ENCODE assay signal across 15 mouse cellular contexts in the genomic region with DNA sequence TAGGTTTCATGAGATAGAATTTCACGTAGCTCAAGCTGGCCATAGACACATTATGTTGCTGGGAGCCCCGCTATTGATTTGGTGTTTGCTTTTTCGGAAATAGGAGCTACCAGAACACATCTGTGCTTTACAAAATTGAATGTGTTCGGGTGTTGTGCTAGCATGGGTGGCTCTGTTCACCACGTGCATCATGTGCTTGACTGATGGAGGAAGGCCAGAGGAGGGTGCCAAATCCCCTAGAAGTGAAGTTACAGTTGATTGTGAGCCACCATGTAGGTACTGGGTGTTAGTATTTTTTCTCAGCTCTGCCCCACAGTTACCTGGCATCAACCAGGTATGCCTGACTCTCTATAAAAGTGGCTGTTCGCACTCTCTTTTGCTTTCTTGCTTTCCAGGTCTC. TPM values are rescaled to one million over a fixed set of nuclear protein-coding genes. Genes with fewer than 3 reads are reported as not detected.
DNase-seq lines count a peak whose midpoint lies in the region; ATAC-seq and TF ChIP-seq lines count a peak whose summit lies in the region.
"Had no signal": no experiment of that assay in that cellular context is flagged by ENCODE, and none has a peak within 500 bp of the region (broad histone marks: within the 10 kb centered on the region; RNA-seq: fewer than 3 reads in every experiment).

No protein-coding gene starts in this region.

- H3K4me1 ChIP-seq in heart, embryonic 15.5 days (replicated peaks) = peaks cover 13% of the 10 kb centered on the region
- H3K4me1 ChIP-seq in liver, adult 2 months (ENCODE audit: control insufficient read depth, insufficient read depth, low read length) = no peaks in the 10 kb centered on the region
- H3K4me1 ChIP-seq in liver, embryonic 12.5 days = peaks cover 10% of the 10 kb centered on the region
- H3K4me1 ChIP-seq in stomach, postnatal 0 days (replicated peaks; ENCODE audit: control insufficient read depth, insufficient read depth) = peaks cover 3% of the 10 kb centered on the region; the same call in 1 of the 2 replicates
- H3K4me1 ChIP-seq: forebrain, embryonic 15.5 days; midbrain, embryonic 13.5 days had no signal

- no peaks in the 10 kb centered on the region for H3K9me3 ChIP-seq in heart, embryonic 15.5 days (replicated peaks)
- H3K9me3 ChIP-seq in liver, embryonic 12.5 days (replicated peaks) = no peaks in the 10 kb centered on the region
- no peaks in the 10 kb centered on the region for H3K9me3 ChIP-seq in stomach, postnatal 0 days (ENCODE audit: control insufficient read depth, low read length)
- H3K9me3 ChIP-seq: forebrain, embryonic 15.5 days; midbrain, embryonic 13.5 days had no signal

- no peak for TF ChIP-seq POLR2A in liver, adult 2 months (IDR thresholded peaks at IDR 0.05; ENCODE audit: extremely low read depth, insufficient read depth, low read length)

- DNase-seq in heart, adult 9 months (ENCODE audit: low spot score in 2 of 2) = no peak
- DNase-seq in liver, adult 2 months (ENCODE audit: extremely low read depth, low read depth, low spot score) = peak; percentile 5
- DNase-seq in liver = no peak
- DNase-seq in stomach, postnatal 0 days (ENCODE audit: low spot score) = no peak
- DNase-seq in layer of hippocampus, adult 2 months (ENCODE audit: low spot score in 2 of 2) = no peak
- no peak for DNase-seq in layer of hippocampus, adult 18-20 months (ENCODE audit: low spot score in 2 of 2)
- DNase-seq: cerebellum, adult 9-10 months; gastrocnemius, adult 2 months; lung, postnatal 36 days; right cerebral cortex, postnatal 25 days had no signal

- H3K9ac ChIP-seq in heart, embryonic 15.5 days = no peak overlapping the region
- H3K9ac ChIP-seq in liver, adult 2 months (ENCODE audit: low read depth, low read length) = no peak overlapping the region
- H3K9ac ChIP-seq in liver, embryonic 12.5 days = no peak overlapping the region
- no peak overlapping the region for H3K9ac ChIP-seq in stomach, postnatal 0 days (ENCODE audit: low read length)
- H3K9ac ChIP-seq: forebrain, embryonic 15.5 days; midbrain, embryonic 13.5 days had no signal

- no peaks in the 10 kb centered on the region for H3K79me2 ChIP-seq in liver, adult 2 months (ENCODE audit: control insufficient read depth, insufficient read depth, low read length)

- WGBS in heart, embryonic 15.5 days = 82% methylated on average over 6 of the region's 6 CpGs
- WGBS in liver, adult 2 months = 75% methylated on average over 6 of the region's 6 CpGs
- WGBS in liver, embryonic 12.5 days (ENCODE audit: insufficient replicate concordance) = 67% methylated on average over 6 of the region's 6 CpGs
- 78% methylated on average over 6 of the region's 6 CpGs for WGBS in stomach, postnatal 0 days

- no peak overlapping the region for H3K27ac ChIP-seq in heart, embryonic 15.5 days
- H3K27ac ChIP-seq in liver, adult 2 months (replicated peaks; ENCODE audit: insufficient read depth, low read depth, low read length) = no peak overlapping the region
- H3K27ac ChIP-seq in liver, embryonic 12.5 days = no peak overlapping the region
- no peak overlapping the region; the same call in 1 of the 2 replicates for H3K27ac ChIP-seq in stomach, postnatal 0 days (replicated peaks)
- no peak overlapping the region for H3K27ac ChIP-seq in layer of hippocampus, adult 2 months
- H3K27ac ChIP-seq: forebrain, embryonic 15.5 days; gastrocnemius, adult 2 months; left cerebral cortex, adult 2 months; midbrain, embryonic 13.5 days had no signal

- no peak for TF ChIP-seq EP300 in stomach, postnatal 0 days (optimal IDR thresholded peaks at IDR 0.05)

- H3K4me2 ChIP-seq in heart, embryonic 15.5 days = peak overlapping the region; percentile 32; the same call in 1 of the 2 replicates
- peak overlapping the region; percentile 41 for H3K4me2 ChIP-seq in liver, embryonic 12.5 days
- H3K4me2 ChIP-seq in stomach, postnatal 0 days (replicated peaks; ENCODE audit: low read depth) = peak overlapping the region; percentile 29; the same call in 1 of the 2 replicates
- H3K4me2 ChIP-seq: forebrain, embryonic 15.5 days; midbrain, embryonic 13.5 days had no signal

- H3K36me3 ChIP-seq in heart, embryonic 15.5 days = no peaks in the 10 kb centered on the region
- no peaks in the 10 kb centered on the region for H3K36me3 ChIP-seq in liver, adult 2 months (ENCODE audit: control insufficient read depth, insufficient read depth, low read length)
- H3K36me3 ChIP-seq in liver, embryonic 12.5 days = no peaks in the 10 kb centered on the region
- no peaks in the 10 kb centered on the region for H3K36me3 ChIP-seq in stomach, postnatal 0 days (ENCODE audit: control insufficient read depth, insufficient read depth, low read length)
- H3K36me3 ChIP-seq: forebrain, embryonic 15.5 days; midbrain, embryonic 13.5 days had no signal

- H3K4me3 ChIP-seq in heart, embryonic 15.5 days = peak overlapping the region; percentile 27; the same call in 1 of the 2 replicates
- H3K4me3 ChIP-seq in liver, adult 2 months (ENCODE audit: insufficient read depth, low read depth, low read length) = no peak overlapping the region
- H3K4me3 ChIP-seq in liver, embryonic 12.5 days = peak overlapping the region; percentile 48
- H3K4me3 ChIP-seq in stomach, postnatal 0 days (ENCODE audit: low read depth, low read length) = no peak overlapping the region
- H3K4me3 ChIP-seq in layer of hippocampus, adult 2 months = no peak overlapping the region
- H3K4me3 ChIP-seq: forebrain, embryonic 15.5 days; gastrocnemius, adult 2 months; left cerebral cortex, adult 2 months; midbrain, embryonic 13.5 days had no signal

- ATAC-seq in heart, embryonic 15.5 days (replicated peaks; ENCODE audit: insufficient number of reproducible peaks, insufficient read depth, low FRiP score, low read depth) = no peak
- ATAC-seq in liver, embryonic 12.5 days = no peak
- ATAC-seq in stomach, postnatal 0 days (ENCODE audit: low FRiP score, low TSS enrichment) = no peak
- ATAC-seq: forebrain, embryonic 15.5 days; midbrain, embryonic 13.5 days had no signal

- no peak for TF ChIP-seq CTCF in liver, adult 2 months (IDR thresholded peaks at IDR 0.05; ENCODE audit: low read depth, low read length)
- no peak for TF ChIP-seq CTCF in stomach, postnatal 0 days (IDR thresholded peaks at IDR 0.05; ENCODE audit: low read depth)
- TF ChIP-seq CTCF in layer of hippocampus, adult 2 months (conservative IDR thresholded peaks at IDR 0.05) = no peak

- no peaks in the 10 kb centered on the region for H3K27me3 ChIP-seq in heart, embryonic 15.5 days
- H3K27me3 ChIP-seq in liver, adult 2 months (ENCODE audit: control insufficient read depth, insufficient read depth, low read length) = no peaks in the 10 kb centered on the region
- H3K27me3 ChIP-seq in liver, embryonic 12.5 days (replicated peaks) = no peaks in the 10 kb centered on the region
- H3K27me3 ChIP-seq in stomach, postnatal 0 days (ENCODE audit: control insufficient read depth, insufficient read depth, low read length) = no peaks in the 10 kb centered on the region
- H3K27me3 ChIP-seq: forebrain, embryonic 15.5 days; midbrain, embryonic 13.5 days had no signal

RNA-seq across cellular contexts. Expression of gene Ppp1r36, which starts 27.5 kb away (rescaled TPM):
- polyA plus RNA-seq in heart, embryonic 15.5 days (2015; fragmentation: Nextera tagmentation; extraction: Ambion mirVana) = 1.8 and 2.2 TPM in 2 replicates
- under 0.01 TPM in 1 of 2 replicates, not detected in the other for total RNA-seq in liver, adult 2 months (2014; rRNA removed)
- polyA plus RNA-seq in liver, adult 2 months (2012; rRNA removed) = not detected in 2 replicates
- 0.18 and 0.29 TPM in 2 replicates for polyA plus RNA-seq in liver, embryonic 12.5 days (2016; fragmentation: Nextera tagmentation; extraction: Ambion mirVana)
- polyA plus RNA-seq in stomach, postnatal 0 days (2015; fragmentation: Nextera tagmentation; extraction: Ambion mirVana) = 3.5 and 4.9 TPM in 2 replicates
- total RNA-seq in layer of hippocampus, adult 2 months (2021) = 1 to 10 TPM; 1.9 TPM
- 1 to 10 TPM; 1.5 to 1.9 TPM for total RNA-seq in layer of hippocampus, adult 18-20 months (2021)
- total RNA-seq: gastrocnemius, adult 2 months had no signal

RNA-seq across cellular contexts. Expression of gene Hspa2, which starts 40.9 kb away (rescaled TPM):
- 15.5 and 15.8 TPM in 2 replicates for polyA plus RNA-seq in heart, embryonic 15.5 days (2015; fragmentation: Nextera tagmentation; extraction: Ambion mirVana)
- total RNA-seq in liver, adult 2 months (2014; rRNA removed) = 3.3 and 3.8 TPM in 2 replicates
- 1.4 and 2.2 TPM in 2 replicates for polyA plus RNA-seq in liver, adult 2 months (2012; rRNA removed)
- polyA plus RNA-seq in liver, embryonic 12.5 days (2016; fragmentation: Nextera tagmentation; extraction: Ambion mirVana) = 2.1 and 2.9 TPM in 2 replicates
- polyA plus RNA-seq in stomach, postnatal 0 days (2015; fragmentation: Nextera tagmentation; extraction: Ambion mirVana) = 18.8 and 18.9 TPM in 2 replicates
- 100 to 1,000 TPM; 114 to 117 TPM for total RNA-seq in layer of hippocampus, adult 2 months (2021)
- 100 to 1,000 TPM; 122 to 125 TPM for total RNA-seq in layer of hippocampus, adult 18-20 months (2021)

Comparison
In these comparisons a context has a peak if more than half of its experiments do, and no peak if none do; other contexts are left out.
1. H3K4me3 ChIP-seq: peak in heart, embryonic 15.5 days (single experiment) and liver, embryonic 12.5 days (single experiment); none in liver, adult 2 months (single experiment), stomach, postnatal 0 days (single experiment) and layer of hippocampus, adult 2 months (single experiment).
2. Peak in every context shown above with its lines, with median percentiles within 50 percentile points of each other: H3K4me2 ChIP-seq.